Mouse (Mus musculus): Measurements from ENCODE around the gene Olfr66. TPM values are rescaled to one million over a fixed set of nuclear protein-coding genes. Genes with fewer than 3 reads are reported as not detected.

The Olfr66 gene
- total RNA-seq, 2 experiments from 2014 or later: not detected

Other genes starting within 250 kb of the Olfr66 start
- not detected for gene Olfr622, start 243.6 kb downstream of the Olfr66 start, total RNA-seq (2021)
- gene Olfr623, start 222.6 kb downstream of the Olfr66 start, total RNA-seq (2021): not detected
- gene Olfr624, start 215.1 kb downstream of the Olfr66 start, total RNA-seq (2021): not detected
- not detected for gene Olfr625-ps1, start 203.5 kb downstream of the Olfr66 start, total RNA-seq (2021)
- gene Olfr243, start 171.6 kb downstream of the Olfr66 start, total RNA-seq (2021): not detected
- gene Olfr628, start 155.9 kb downstream of the Olfr66 start, total RNA-seq (2021): not detected
- not detected for gene Olfr629, start 141.3 kb downstream of the Olfr66 start, total RNA-seq (2021)
- gene Olfr630, start 128.9 kb downstream of the Olfr66 start, total RNA-seq (2021): not detected
- not detected for gene Olfr69, start 114.7 kb downstream of the Olfr66 start, total RNA-seq (2021)
- not detected for gene Olfr68, start 106.6 kb downstream of the Olfr66 start, total RNA-seq (2021)
- not detected for gene Olfr67, start 94.4 kb downstream of the Olfr66 start, total RNA-seq (2021)
- gene Hbb-bt, start 72.3 kb downstream of the Olfr66 start, total RNA-seq (2021): 10 to 100 TPM; 62.8 to 81.8 TPM
- gene Hbb-bs, start 58.2 kb downstream of the Olfr66 start, total RNA-seq (2021): 100 to 1,000 TPM; 289 to 541 TPM
- not detected for gene Hbb-bh2, start 45.7 kb downstream of the Olfr66 start, total RNA-seq (2021)
- gene Hbb-bh1, start 43.1 kb downstream of the Olfr66 start, total RNA-seq (2021): not detected
- gene Hbb-y, start 33.0 kb downstream of the Olfr66 start, total RNA-seq (2021): not detected
- gene Olfr64, start 8.2 kb upstream of the Olfr66 start, total RNA-seq (2021): not detected
- not detected for gene Olfr65, start 17.2 kb upstream of the Olfr66 start, total RNA-seq (2021)
- gene Olfr631, start 42.6 kb upstream of the Olfr66 start, total RNA-seq (2021): not detected
- gene Olfr632, start 48.1 kb upstream of the Olfr66 start, total RNA-seq (2021): not detected
- not detected for gene Olfr633, start 58.2 kb upstream of the Olfr66 start, total RNA-seq (2021)
- gene Olfr635, start 84.9 kb upstream of the Olfr66 start, total RNA-seq (2021): under 1 TPM in 1 of 2 experiments, not detected in 1; 0.03 TPM
- not detected for gene Olfr638, start 112.5 kb upstream of the Olfr66 start, total RNA-seq (2021)
- gene Olfr639, start 131.1 kb upstream of the Olfr66 start, total RNA-seq (2021): under 1 TPM; 0.03 to 0.05 TPM
- not detected for gene Olfr640, start 139.3 kb upstream of the Olfr66 start, total RNA-seq (2021)
- not detected for gene Olfr641, start 149.2 kb upstream of the Olfr66 start, total RNA-seq (2021)
- gene Olfr642, start 166.4 kb upstream of the Olfr66 start, total RNA-seq (2021): not detected
- gene 4930516K23Rik, start 175.2 kb upstream of the Olfr66 start, total RNA-seq (2021): not detected
- not detected for gene Olfr644, start 185.6 kb upstream of the Olfr66 start, total RNA-seq (2021)
- not detected for gene Olfr645, start 199.2 kb upstream of the Olfr66 start, total RNA-seq (2021)
- gene Olfr646, start 218.6 kb upstream of the Olfr66 start, total RNA-seq (2021): not detected
- gene Ubqln5, start 243.6 kb upstream of the Olfr66 start, total RNA-seq (2021): not detected